Mouse (Mus musculus): ENCODE results near the gene Hoxb8.

GRCm38 (mm10) chr11:96267021-96267920 is 14.4 kb upstream of the Hoxb8 start:
- no peak for TF ChIP-seq CTCF (IDR thresholded peaks at IDR 0.05; ENCODE audit: low read depth, low read length)
- TF ChIP-seq POLR2A (IDR thresholded peaks at IDR 0.05; ENCODE audit: extremely low read depth, insufficient read depth, low read length), result no peak

Measured in liver, adult 2 months (tissue).